Mouse (Mus musculus) c-Kit-positive CD71-negative TER-119-negative erythroid progenitor cells, embryonic 14.5 days (primary cell): ENCODE measurements around the gene Pias1.

Source experiments
- DNase-seq: peaks from one replicate; pipeline ENCODE4 v3.0.0-alpha.2; 2013; ENCODE audit warnings: low read depth

The Pias1 gene

DNA sequence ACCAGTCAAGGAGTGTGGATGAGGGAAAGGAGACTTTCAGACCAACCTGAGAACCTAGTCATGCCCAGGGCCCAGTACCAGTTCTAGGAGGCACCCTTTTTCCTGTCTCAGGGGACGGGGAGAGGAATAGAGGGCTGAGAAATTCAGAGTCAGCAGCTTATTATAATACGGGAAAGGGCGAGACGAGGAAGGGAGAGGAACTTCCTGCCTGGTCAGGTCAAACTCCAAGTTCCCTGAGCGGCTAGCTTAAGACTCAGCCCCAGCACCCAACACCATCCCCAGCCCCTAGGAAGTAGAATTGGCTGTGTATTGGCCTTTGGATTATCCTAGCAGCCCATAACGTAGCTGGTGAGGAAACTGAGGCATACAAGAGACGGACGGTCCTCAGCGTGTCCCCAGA, 130.5 kb downstream of the Pias1 start:
- no peak for DNase-seq

DNA sequence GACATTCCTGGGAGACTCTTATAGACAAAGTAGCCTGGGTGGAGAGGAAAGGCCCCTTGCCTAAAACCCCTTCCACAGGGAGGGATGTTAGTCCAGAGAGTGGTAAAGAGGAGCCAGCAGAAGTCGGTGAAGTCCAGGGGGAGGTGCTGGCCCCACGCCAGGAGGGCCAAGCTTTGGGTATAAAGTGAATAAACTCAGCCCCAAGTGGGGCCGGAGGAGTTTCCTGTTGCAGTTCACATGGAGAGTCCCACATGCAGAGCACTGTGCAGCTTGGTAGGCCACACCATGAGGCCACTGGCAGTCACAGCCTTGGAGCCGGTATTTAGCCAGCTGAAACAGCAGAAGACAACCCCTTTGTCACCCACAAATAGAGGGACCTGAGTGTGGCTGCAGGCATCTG, 133.2 kb downstream of the Pias1 start:
- no peak for DNase-seq

DNA sequence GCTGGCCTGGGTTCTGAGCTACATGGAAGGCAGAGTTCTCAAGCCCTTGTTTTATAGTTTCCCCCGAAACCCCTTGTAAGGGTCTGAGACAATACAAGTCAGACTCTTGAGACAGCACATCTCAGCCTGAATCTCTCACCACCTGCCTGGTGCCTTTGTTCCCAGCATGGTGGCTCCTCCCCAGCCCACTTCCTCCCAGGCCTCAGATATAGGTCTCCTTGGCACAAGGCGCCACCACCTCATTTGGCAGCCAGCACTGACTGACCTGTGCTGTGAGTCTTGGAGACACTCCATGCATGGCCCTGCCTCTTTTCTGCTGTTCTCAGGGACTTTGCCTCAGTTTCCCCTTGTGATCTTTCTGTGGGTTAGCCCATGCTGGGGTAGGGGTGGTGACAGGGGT, 136.2 kb downstream of the Pias1 start:
- no peak for DNase-seq

DNA sequence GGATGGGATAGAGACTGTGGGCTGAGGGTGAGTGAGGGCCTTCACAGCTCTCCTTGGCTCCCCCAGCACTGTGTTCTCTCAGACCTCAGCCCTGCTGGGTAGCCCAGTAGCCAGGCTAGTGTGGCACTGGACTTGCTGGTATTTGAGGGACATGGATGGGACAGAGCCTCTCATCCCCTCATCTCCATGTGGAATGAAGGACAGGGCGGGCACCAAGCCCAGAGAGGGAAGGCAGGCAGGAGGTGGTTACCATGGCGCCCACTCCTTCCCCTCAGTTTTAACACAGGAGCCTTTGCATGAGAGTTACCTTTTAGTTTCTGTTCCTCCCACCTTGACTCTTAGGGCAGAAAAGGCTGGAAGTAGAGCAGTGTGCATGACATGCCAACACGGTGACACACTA, 139.1 kb downstream of the Pias1 start:
- DNase-seq: no peak

DNA sequence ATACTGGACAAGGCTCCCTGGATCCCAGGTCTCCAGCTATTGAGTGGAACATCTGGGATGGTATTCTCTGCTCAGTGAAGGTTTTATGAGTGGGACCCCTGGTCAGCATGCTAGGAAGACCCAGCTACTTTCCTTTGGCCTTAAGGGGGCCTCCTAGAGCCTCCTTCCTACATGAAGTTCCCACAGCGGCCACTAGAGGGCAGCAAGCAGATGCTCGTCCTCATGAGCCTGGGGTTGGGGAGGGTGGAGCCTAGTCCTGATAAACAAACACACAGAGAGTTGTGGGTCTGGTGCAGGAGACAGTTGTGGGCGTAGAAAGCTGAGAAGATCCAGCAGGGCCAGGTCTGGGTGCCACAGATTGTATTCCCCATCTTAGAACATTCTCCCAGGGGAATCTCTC, 140.0 kb downstream of the Pias1 start:
- peak; percentile 87 for DNase-seq

DNA sequence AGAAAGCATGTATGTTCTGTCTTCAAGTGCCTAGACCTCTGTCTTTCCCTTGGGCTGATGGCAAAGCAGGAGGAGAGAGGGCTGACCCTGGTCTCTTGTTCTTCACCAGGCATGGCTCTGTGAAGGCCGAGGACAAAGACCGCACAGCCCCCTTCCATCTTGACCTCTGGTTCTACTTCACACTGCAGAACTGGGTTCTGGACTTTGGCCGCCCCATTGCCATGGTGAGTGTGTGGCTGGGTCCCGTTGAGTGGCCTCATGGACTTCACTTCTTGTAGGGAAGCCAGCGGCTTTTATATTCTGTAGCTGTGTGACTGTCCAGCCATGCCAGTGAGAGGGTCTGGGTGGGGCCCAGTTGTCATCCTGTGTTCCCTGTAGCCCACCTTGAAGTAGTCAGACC, 143.3 kb downstream of the Pias1 start:
- DNase-seq: no peak

DNA sequence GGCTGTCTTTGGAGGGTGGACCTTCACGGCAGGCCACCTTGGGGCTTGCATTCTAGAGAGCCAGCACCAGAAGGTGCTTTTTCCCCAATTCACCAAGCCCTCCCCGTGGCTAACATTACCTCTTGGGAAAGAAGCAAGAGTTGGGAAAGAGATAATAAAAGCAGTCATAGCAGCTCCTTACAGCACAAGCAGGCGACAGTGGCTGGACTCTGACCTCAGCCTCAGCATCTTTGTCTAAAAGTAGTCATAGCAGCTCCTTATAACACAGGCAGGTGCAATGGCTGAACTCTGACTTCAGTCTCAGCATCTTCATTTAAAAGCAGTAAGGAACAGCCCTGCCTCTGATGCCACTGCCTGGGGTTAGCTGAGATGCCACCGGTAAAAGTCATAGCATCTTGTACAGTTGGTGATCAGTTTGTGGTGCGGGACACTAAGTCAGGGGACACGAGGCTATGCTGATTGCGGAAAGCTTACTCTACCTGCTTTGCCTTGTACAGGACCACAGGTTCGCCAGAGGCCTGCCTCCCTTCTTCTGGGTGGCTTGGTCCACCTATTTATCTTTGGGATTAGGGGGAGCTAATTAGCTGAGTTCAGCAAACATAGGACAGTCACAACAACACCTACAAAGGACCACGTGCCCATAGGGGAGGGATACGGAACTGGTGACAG, 144.2 kb downstream of the Pias1 start:
- DNase-seq: no peak

DNA sequence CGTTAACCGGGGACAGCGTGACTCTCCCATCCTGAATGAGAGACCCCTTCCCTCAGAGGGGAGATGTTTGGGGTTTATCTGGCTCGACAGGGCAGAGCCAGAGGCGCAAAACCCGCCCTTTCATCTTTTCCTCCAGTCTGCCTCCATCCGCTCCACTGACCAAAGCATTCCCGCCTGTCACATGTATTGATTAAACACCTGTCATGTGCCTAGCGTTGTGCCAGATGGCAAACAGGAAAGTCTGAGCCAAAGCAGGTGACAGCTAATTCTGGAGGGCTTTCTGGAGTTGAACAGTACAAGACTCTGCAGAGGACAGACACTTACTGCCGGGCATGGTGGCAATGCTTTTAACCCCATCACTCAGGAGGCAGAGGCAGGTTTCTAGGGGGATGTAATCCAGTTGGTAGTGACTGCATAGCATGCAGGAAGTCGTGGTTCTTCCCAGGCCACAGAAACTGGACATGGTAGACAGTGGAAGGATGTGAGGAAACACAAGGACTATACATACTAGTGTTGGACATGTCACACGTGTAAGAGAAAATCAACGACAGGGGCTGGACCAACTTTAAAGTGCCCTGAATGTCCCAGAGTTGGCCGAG, 148.5 kb downstream of the Pias1 start:
- DNase-seq: no peak

DNA sequence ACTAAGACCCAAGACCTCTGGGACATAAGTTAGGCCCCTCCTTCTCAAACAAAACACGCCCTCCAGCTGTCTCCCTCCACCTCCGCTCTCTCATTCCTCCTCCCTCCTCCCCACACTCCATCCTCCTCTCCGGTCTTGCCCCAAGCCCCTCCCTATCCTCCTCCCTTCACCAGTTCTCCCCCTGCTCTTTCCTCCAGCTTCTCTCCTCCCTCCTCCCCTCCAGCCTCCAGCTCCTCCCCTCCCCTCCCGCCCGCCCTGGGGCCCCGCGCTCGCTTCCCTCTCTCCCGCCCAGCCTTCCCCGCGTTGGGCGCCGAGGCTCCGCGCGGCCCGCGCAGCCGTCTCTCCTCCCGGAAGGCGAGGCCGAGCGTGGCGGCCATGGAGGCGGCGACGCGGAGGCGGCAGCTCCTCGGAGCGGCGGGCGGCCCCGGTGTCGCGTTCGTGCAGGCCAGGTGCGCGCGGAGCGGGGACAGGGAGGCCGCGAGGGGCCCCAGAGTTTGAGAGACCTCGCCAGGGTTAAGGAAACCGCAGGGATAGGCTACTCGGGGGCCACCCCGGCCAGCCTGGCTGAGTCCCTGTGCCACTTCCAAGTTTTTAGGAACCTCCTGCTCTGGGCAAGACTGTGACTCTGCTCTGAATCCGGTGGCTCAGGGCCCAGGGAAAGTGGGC, 149.1 kb downstream of the Pias1 start, which contains the start of gene Cln6:
TSS of gene Cln6 (plus strand) at position 280 of the 666 bp plus-strand sequence.
- peak; percentile 63 for DNase-seq

DNA sequence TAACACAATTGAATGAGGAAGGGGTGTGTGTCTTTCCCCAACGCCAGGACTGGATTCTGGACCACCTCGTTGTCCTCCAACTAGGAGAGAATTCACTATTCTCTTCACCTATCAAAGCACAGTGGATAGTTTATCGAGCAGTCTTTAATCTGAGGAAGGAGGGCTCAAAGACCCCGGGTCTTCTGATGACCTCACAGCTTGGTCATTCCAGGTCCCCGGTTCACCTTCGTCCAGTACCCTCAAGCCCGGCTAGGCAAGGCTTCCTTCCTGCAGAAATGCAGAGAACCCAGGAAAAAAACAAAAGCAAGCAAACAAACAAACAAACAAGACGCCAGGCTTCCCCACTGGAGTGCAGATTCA, 149.6 kb downstream of the Pias1 start:
- DNase-seq: no peak

DNA sequence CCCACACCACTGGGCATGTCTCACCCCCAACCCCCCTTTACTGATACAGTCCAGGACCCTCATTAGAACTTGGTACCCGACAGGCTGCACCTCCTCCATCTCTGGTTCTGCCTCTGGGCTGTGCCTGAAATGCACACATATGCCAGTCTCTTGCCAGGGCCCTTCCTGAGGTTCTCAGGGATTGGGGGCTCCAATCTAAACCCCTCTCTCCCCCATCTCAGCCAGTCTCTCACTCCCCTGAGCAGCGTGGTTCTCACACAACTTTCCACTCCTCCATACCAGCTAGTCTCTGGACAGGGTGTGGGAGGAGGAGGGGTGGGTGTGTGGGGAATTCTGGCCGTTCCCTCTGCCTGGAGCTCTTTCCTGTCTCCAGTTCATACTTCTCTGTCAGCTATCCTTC, 150.1 kb downstream of the Pias1 start:
- DNase-seq: no peak

DNA sequence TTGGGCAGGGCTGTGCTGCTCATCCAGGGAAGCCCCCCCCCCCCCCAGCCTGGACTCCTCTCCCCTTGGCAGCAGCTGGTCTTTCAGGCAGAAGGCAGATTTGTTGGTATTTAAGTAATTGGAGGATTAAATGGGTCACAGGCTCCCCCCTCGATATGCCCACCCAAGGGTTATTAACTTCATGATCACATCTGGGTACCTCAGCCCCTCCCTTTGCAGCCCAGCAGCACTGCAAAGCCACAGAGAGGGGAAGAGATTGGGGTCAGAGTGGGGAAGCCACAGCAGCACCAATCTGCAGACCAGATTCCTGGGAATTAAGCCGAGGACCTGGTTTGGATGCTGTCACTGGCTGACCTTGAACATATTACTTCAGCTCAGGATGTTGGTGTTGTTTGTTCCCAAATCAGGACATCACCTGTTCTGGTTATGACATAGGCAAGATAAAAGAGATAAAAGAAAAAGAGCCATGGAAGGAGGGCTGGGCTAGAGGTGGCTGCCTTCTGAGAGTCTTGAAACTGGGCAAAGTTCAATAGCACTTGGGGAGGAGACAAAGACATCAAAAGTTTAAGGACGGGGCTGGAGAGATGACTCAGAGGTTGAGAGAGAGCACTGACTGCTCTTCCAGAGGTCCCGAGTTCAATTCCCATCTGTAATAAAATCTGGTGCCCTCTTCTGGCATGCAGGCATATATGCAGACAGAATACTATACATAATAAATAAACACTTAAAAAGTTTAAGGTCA, 151.8 kb downstream of the Pias1 start:
- no peak for DNase-seq

DNA sequence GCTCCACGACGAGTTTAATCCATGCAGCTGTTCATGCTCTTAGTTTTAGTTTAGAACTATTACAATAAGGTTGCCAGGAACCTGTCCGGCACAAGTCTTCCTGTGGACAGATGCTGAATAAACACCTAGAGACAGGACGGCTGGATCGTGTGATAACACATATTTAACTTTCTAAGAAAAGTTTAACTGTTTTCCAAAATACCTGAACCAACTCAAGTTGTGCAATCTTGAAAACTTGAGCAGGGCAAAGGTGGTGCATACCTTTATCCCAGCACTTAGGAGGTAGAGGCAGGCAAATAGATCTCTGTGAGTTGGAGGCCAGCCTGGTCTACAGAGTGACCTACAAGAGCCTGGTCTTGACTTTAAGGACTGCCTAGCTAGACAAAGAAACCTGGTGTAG, 152.8 kb downstream of the Pias1 start:
- no peak for DNase-seq

DNA sequence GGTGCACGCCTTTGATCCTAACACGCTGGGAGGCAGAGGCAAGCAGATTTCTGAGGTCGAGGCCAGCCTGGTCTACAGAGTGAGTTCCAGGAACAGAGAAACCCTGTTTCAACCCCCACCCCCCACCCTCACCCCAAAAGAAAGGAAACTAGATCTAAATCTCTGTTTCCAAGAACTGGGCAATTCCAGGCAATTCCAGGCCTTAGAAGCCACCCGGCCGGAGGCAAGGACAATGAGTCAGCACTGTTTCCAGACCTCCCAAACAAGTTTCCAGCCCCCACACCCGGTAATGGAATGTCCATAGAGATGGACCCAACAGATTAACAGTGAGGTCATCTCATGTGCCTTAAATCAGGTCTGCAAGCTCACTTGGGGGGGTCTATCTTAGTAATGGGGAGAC, 157.8 kb downstream of the Pias1 start:
- no peak for DNase-seq

DNA sequence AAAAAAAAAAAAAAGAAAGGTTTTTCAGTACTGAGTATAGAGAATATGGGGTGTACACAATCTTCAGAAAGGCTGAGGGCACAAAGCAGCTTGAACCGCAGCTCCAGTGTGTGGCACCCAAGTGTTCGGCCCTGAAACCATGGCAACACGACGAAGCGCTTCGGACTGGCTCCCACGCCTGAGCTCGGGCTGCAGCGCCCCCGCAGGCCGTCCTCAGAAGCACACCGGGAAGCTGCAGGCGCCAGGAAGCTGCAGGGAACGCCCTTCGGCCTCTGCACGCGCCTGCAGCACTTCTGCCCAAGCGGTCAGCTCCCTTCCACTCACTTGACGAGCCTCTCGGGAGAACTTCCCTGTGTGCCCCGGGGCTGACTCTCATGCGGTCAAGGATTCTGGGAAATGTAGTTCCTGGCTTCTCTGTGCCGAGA, 159.1 kb downstream of the Pias1 start:
- peak; percentile 93 for DNase-seq
